ENCODE assay signal across 9 mouse cellular contexts in the genomic region with DNA sequence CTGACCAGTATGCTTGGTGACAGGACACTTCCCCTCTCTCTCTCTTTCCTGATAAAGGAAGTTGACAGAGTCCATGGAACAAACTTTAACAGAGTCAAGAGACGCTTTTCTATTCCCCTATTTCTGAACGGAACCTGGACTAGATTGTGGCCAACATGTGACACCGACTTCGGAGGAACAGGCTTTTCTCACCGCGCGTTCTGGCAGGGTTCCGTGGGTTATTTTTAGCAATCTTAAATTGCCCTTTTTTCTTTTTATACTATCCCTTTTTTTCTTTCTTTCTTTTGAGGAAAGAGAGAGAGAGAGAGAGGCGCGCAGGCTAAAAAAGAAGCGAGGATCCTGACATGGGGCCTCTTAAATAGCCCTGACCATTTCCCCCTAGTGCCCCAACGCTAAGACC. TPM values are rescaled to one million over a fixed set of nuclear protein-coding genes. Genes with fewer than 3 reads are reported as not detected.
A peak's percentile ranks its signal among the peaks of the same experiment; 100 is the strongest.
DNase-seq lines count a peak whose midpoint lies in the region; ATAC-seq and TF ChIP-seq lines count a peak whose summit lies in the region.
"Had no signal": no experiment of that assay in that cellular context is flagged by ENCODE, and none has a peak within 500 bp of the region (broad histone marks: within the 10 kb centered on the region; RNA-seq: fewer than 3 reads in every experiment).

No protein-coding gene starts in this region.

- peak in 1 of 2 experiments; percentile 26; a peak in 1 of 4 replicates for TF ChIP-seq EP300 in MEL (IDR thresholded peaks at IDR 0.05; ENCODE audit: low read depth in 1 of 2, low read length in 2 of 2)
- no peak for TF ChIP-seq EP300 in heart, postnatal 0 days (IDR thresholded peaks at IDR 0.05; ENCODE audit: low read depth)

- H3K79me2 ChIP-seq in MEL (ENCODE audit: control insufficient read depth, insufficient read depth, low read length, poor library complexity): peaks cover 7% of the 10 kb centered on the region

- no peak for TF ChIP-seq CTCF in MEL (IDR thresholded peaks at IDR 0.05 in 2 of 3, conservative IDR thresholded peaks at IDR 0.05 in 1 of 3; ENCODE audit: control insufficient read depth in 1 of 3, insufficient read depth in 1 of 3, low read depth in 2 of 3, low read length in 3 of 3, poor library complexity in 1 of 3, severe bottlenecking in 1 of 3)
- TF ChIP-seq CTCF in heart, postnatal 0 days (IDR thresholded peaks at IDR 0.05; ENCODE audit: low read depth): no peak

- 1% methylated on average over 12 of the region's 12 CpGs for WGBS in heart, postnatal 0 days

- peak; percentile 49 to 54 for DNase-seq in heart, adult 18-20 months
- DNase-seq in heart, adult 9 months (ENCODE audit: low spot score in 2 of 2): no peak
- peak; percentile 59 for DNase-seq in MEL (ENCODE audit: low read depth, low spot score)
- DNase-seq in heart, postnatal 0 days (ENCODE audit: low spot score): no peak
- DNase-seq in urinary bladder, postnatal 4 days (ENCODE audit: low spot score in 2 of 2): no peak
- no peak for DNase-seq in left cerebral cortex, postnatal 36 days (ENCODE audit: low spot score in 2 of 2)
- no peak for DNase-seq in thymus, postnatal 0 days (ENCODE audit: low spot score)

- no peak overlapping the region for H3K27ac ChIP-seq in MEL (ENCODE audit: control insufficient read depth, low read depth, low read length)
- H3K27ac ChIP-seq in heart, postnatal 0 days (ENCODE audit: low read depth): peak overlapping the region; percentile 36

- peak overlapping the region; percentile 80 for H3K9ac ChIP-seq in MEL (ENCODE audit: control insufficient read depth, low read depth, low read length, poor library complexity, severe bottlenecking)
- H3K9ac ChIP-seq in heart, postnatal 0 days (replicated peaks; ENCODE audit: low read depth, low read length): peak overlapping the region; percentile 70

- H3K4me1 ChIP-seq in MEL (ENCODE audit: control insufficient read depth in 1 of 2, insufficient read depth in 2 of 2, low read length in 2 of 2): peaks cover 5 to 17% of the 10 kb centered on the region in 2 experiments; a peak in 3 of 4 replicates
- peaks cover 4% of the 10 kb centered on the region; the same call in 1 of the 2 replicates for H3K4me1 ChIP-seq in heart, postnatal 0 days (ENCODE audit: control insufficient read depth, insufficient read depth)
- H3K4me1 ChIP-seq in megakaryocyte, embryonic 14.5 days: peaks cover 22% of the 10 kb centered on the region

- intact Hi-C loops in left cerebral cortex, postnatal 36 days (cut with DNase I): no loop called here

- ATAC-seq in heart, postnatal 0 days (ENCODE audit: insufficient read depth, low read depth): no peak

- no peak for TF ChIP-seq RAD21 in MEL (IDR thresholded peaks at IDR 0.05; ENCODE audit: low read depth, low read length)

- no peak for TF ChIP-seq POLR2A in MEL (IDR thresholded peaks at IDR 0.05; ENCODE audit: control insufficient read depth in 1 of 2, insufficient read depth in 1 of 2, low read depth in 1 of 2, low read length in 2 of 2, poor library complexity in 1 of 2)

- H3K27me3 ChIP-seq in MEL (ENCODE audit: control insufficient read depth in 1 of 2, insufficient read depth in 2 of 2, low read length in 2 of 2): peaks cover 3% of the 10 kb centered on the region in 2 experiments; a peak in 2 of 4 replicates
- peaks cover 9% of the 10 kb centered on the region; the same call in 1 of the 2 replicates for H3K27me3 ChIP-seq in heart, postnatal 0 days (ENCODE audit: control insufficient read depth, insufficient read depth, low read length)
- peaks cover 95% of the 10 kb centered on the region for H3K27me3 ChIP-seq in megakaryocyte, embryonic 14.5 days (replicated peaks)

- no peaks in the 10 kb centered on the region for H3K9me3 ChIP-seq in MEL (replicated peaks; ENCODE audit: insufficient read depth, low read length)
- no peaks in the 10 kb centered on the region for H3K9me3 ChIP-seq in heart, postnatal 0 days (replicated peaks; ENCODE audit: control insufficient read depth, low read length)
- H3K9me3 ChIP-seq in megakaryocyte, embryonic 14.5 days: no peaks in the 10 kb centered on the region

- H3K36me3 ChIP-seq in MEL (ENCODE audit: control insufficient read depth in 1 of 2, insufficient read depth in 2 of 2, low read length in 2 of 2): peaks cover 0 to 9% of the 10 kb centered on the region in 2 experiments; a peak in 2 of 4 replicates
- H3K36me3 ChIP-seq in heart, postnatal 0 days (replicated peaks; ENCODE audit: control insufficient read depth, insufficient read depth, low read length): no peaks in the 10 kb centered on the region
- H3K36me3 ChIP-seq in megakaryocyte, embryonic 14.5 days (replicated peaks; ENCODE audit: low read length): no peaks in the 10 kb centered on the region
- H3K36me3 ChIP-seq: G1E had no signal

- peak overlapping the region; percentile 88 for H3K4me2 ChIP-seq in heart, postnatal 0 days (ENCODE audit: low read depth, low read length)

- H3K4me3 ChIP-seq in MEL (ENCODE audit: control insufficient read depth in 1 of 2, insufficient read depth in 1 of 2, low read depth in 2 of 2, low read length in 2 of 2): peak overlapping the region; percentile 69 to 95
- H3K4me3 ChIP-seq in heart, postnatal 0 days (ENCODE audit: low read depth, low read length): peak overlapping the region; percentile 67
- H3K4me3 ChIP-seq in megakaryocyte, embryonic 14.5 days (replicated peaks): peak overlapping the region; percentile 92

TF ChIP-seq in MEL, 35 proteins besides CTCF, POLR2A, EP300 and RAD21:
- TF ChIP-seq SIN3A (IDR thresholded peaks at IDR 0.05; ENCODE audit: low read length) (peak; percentile 25; the same call in 1 of the 2 replicates), TBP (IDR thresholded peaks at IDR 0.05; ENCODE audit: low read depth, low read length) (no peak), TAL1 (IDR thresholded peaks at IDR 0.05; ENCODE audit: low read length) (no peak), MAX (IDR thresholded peaks at IDR 0.05; ENCODE audit: low read length) (peak; percentile 48; the same call in 1 of the 2 replicates), JUND (IDR thresholded peaks at IDR 0.05; ENCODE audit: low read depth, low read length) (0 out of 2 replicates have a peak, but pooled peaks have one; percentile 44), MAZ (IDR thresholded peaks at IDR 0.05; ENCODE audit: low read depth, low read length) (0 out of 2 replicates have a peak, but pooled peaks have one; percentile 6), MYC (IDR thresholded peaks at IDR 0.05; ENCODE audit: low read depth, low read length) (peak; percentile 57; the same call in 1 of the 2 replicates), TCF12 (IDR thresholded peaks at IDR 0.05; ENCODE audit: low read depth, low read length) (no peak), USF1 (IDR thresholded peaks at IDR 0.05; ENCODE audit: low read depth, low read length) (peak; percentile 57; the same call in 1 of the 2 replicates), POLR2AphosphoS2 (IDR thresholded peaks at IDR 0.05; ENCODE audit: low read length) (no peak), ZMIZ1 (IDR thresholded peaks at IDR 0.05; ENCODE audit: low read depth, low read length) (no peak), MXI1 (IDR thresholded peaks at IDR 0.05; ENCODE audit: low read depth, low read length) (peak; percentile 48; the same call in 1 of the 2 replicates)

RNA-seq across cellular contexts. Expression of gene Tbc1d16, which starts 0.7 kb away (rescaled TPM):
- 10 to 100 TPM; 54.9 to 56.9 TPM for total RNA-seq in heart, adult 18-20 months (2021)
- 12.0 and 13.6 TPM in 2 replicates for total RNA-seq in MEL (2012; rRNA removed)
- polyA plus RNA-seq in MEL (2012; ENCODE audit: insufficient read depth in 1 of 2, insufficient read length in 2 of 2, low read depth in 1 of 2, low replicate concordance in 2 of 2, missing spikeins in 1 of 2): 10 to 100 TPM in 1 of 2 experiments, not detected in 1; 19.2 TPM
- total RNA-seq in heart, postnatal 0 days (2014; rRNA removed; ENCODE audit: low replicate concordance): 46.4 and 50.8 TPM in 2 replicates
- polyA plus RNA-seq in heart, postnatal 0 days (2015; fragmentation: Nextera tagmentation; extraction: Ambion mirVana): 12.4 and 12.9 TPM in 2 replicates
- 0.85 TPM in 1 of 2 replicates, not detected in the other for polyA plus RNA-seq in megakaryocyte, embryonic 14.5 days (2012; ENCODE audit: insufficient read depth, low replicate concordance)
- total RNA-seq in left cerebral cortex, postnatal 36 days (2021): 10 to 100 TPM; 30.5 to 36.2 TPM
- polyA plus RNA-seq in thymus, postnatal 0 days (2015; fragmentation: Nextera tagmentation; extraction: Ambion mirVana): 5.3 and 5.9 TPM in 2 replicates
- polyA plus RNA-seq: G1E had no signal

RNA-seq across cellular contexts. Expression of gene Ccdc40, which starts 0.8 kb away (rescaled TPM):
- under 1 TPM; 0.17 to 0.21 TPM for total RNA-seq in heart, adult 18-20 months (2021)
- total RNA-seq in MEL (2012; rRNA removed): 0.46 and 0.92 TPM in 2 replicates
- polyA plus RNA-seq in MEL (2012; ENCODE audit: insufficient read depth in 1 of 2, insufficient read length in 2 of 2, low read depth in 1 of 2, low replicate concordance in 2 of 2, missing spikeins in 1 of 2): 1 to 10 TPM in 1 of 2 experiments, not detected in 1; 1.9 TPM
- total RNA-seq in heart, postnatal 0 days (2014; rRNA removed; ENCODE audit: low replicate concordance): 0.39 TPM in 1 of 2 replicates, not detected in the other
- 0.62 and 0.68 TPM in 2 replicates for polyA plus RNA-seq in heart, postnatal 0 days (2015; fragmentation: Nextera tagmentation; extraction: Ambion mirVana)
- 1.7 and 4.3 TPM in 2 replicates for polyA plus RNA-seq in megakaryocyte, embryonic 14.5 days (2012; ENCODE audit: insufficient read depth, low replicate concordance)
- 1 to 10 TPM; 1.1 to 1.3 TPM for total RNA-seq in left cerebral cortex, postnatal 36 days (2021)
- 4.6 and 5.3 TPM in 2 replicates for polyA plus RNA-seq in thymus, postnatal 0 days (2015; fragmentation: Nextera tagmentation; extraction: Ambion mirVana)
- polyA plus RNA-seq: G1E had no signal

RNA-seq across cellular contexts. Expression of gene Gaa, which starts 40.1 kb away (rescaled TPM):
- 100 to 1,000 TPM in 1 of 2 experiments, 10 to 100 TPM in 1; 91.3 to 110 TPM for total RNA-seq in heart, adult 18-20 months (2021)
- 51.4 and 54.1 TPM in 2 replicates for total RNA-seq in MEL (2012; rRNA removed)
- 10 to 100 TPM in 1 of 2 experiments, not detected in 1; 85.6 TPM for polyA plus RNA-seq in MEL (2012; ENCODE audit: insufficient read depth in 1 of 2, insufficient read length in 2 of 2, low read depth in 1 of 2, low replicate concordance in 2 of 2, missing spikeins in 1 of 2)
- total RNA-seq in heart, postnatal 0 days (2014; rRNA removed; ENCODE audit: low replicate concordance): 91.1 and 158 TPM in 2 replicates
- polyA plus RNA-seq in heart, postnatal 0 days (2015; fragmentation: Nextera tagmentation; extraction: Ambion mirVana): 51.8 and 56.3 TPM in 2 replicates
- 44.2 and 58.6 TPM in 2 replicates for polyA plus RNA-seq in megakaryocyte, embryonic 14.5 days (2012; ENCODE audit: insufficient read depth, low replicate concordance)
- 100 to 1,000 TPM; 220 to 253 TPM for total RNA-seq in left cerebral cortex, postnatal 36 days (2021)
- polyA plus RNA-seq in thymus, postnatal 0 days (2015; fragmentation: Nextera tagmentation; extraction: Ambion mirVana): 25.6 and 29.6 TPM in 2 replicates

Comparison
In these comparisons a context has a peak if more than half of its experiments do, and no peak if none do; other contexts are left out.
1. DNase-seq: peak in heart, adult 18-20 months (2 of 2) and MEL (single experiment); none in heart, adult 9 months (0 of 2), heart, postnatal 0 days (single experiment), urinary bladder, postnatal 4 days (0 of 2), left cerebral cortex, postnatal 36 days (0 of 2) and thymus, postnatal 0 days (single experiment).
2. Peak in every context shown above with its lines, with median percentiles within 50 percentile points of each other: H3K4me3 ChIP-seq.